Mouse (Mus musculus) ES-Bruce4 (cell line): ENCODE data around the gene Cox17.

Experiments
- CTCF ChIP-seq: IDR thresholded peaks from one replicate; pipeline ENCODE4 v1.8.1; 2011; ENCODE audit warnings: low read depth, low read length
- EP300 ChIP-seq: IDR thresholded peaks from 2 replicates; pipeline ENCODE4 v1.6.1; 2011; ENCODE audit warnings: low read depth, low read length; ENCODE audit not compliant: insufficient read depth
- POLR2A ChIP-seq: IDR thresholded peaks from one replicate; pipeline ENCODE4 v1.8.1; 2011; ENCODE audit warnings: low read length; ENCODE audit not compliant: insufficient read depth

GRCm38 (mm10) chr16:38354185-38354913 lies 7.6 kb downstream of the Cox17 start:
- no peak for TF ChIP-seq CTCF
- TF ChIP-seq POLR2A: no peak
- TF ChIP-seq EP300: no peak
